Comparison of ENCODE assay signal across 7 mouse cellular contexts in genomic region chr10:128458719-128459408, GRCm38 (mm10). TPM values are rescaled to one million over a fixed set of nuclear protein-coding genes. Genes with fewer than 3 reads are reported as not detected.
DNase-seq lines count a peak whose midpoint lies in the region; ATAC-seq lines count a peak whose summit lies in the region.

Gene Smarcc2 (plus strand): TSS chr10:128459248.

- peak within 1 kb of the TSS; percentile 96 for H3K9ac ChIP-seq in embryonic facial prominence, embryonic 11.5 days (replicated peaks; ENCODE audit: low read length)
- H3K9ac ChIP-seq in midbrain, embryonic 12.5 days (replicated peaks), result peak within 1 kb of the TSS; percentile 100

- H3K27me3 ChIP-seq in embryonic facial prominence, embryonic 11.5 days (ENCODE audit: control insufficient read depth, insufficient read depth, low read length), result no peaks in the 10 kb centered on the region
- H3K27me3 ChIP-seq in limb, embryonic 10.5 days (ENCODE audit: low read depth, poor library complexity, severe bottlenecking), result peaks cover 5% of the 10 kb centered on the region; the same call in 1 of the 2 replicates
- H3K27me3 ChIP-seq in midbrain, embryonic 12.5 days, result peaks cover 7% of the 10 kb centered on the region

- no peaks in the 10 kb centered on the region for H3K9me3 ChIP-seq in embryonic facial prominence, embryonic 11.5 days (replicated peaks; ENCODE audit: control insufficient read depth, low read length)
- no peaks in the 10 kb centered on the region for H3K9me3 ChIP-seq in limb, embryonic 10.5 days (replicated peaks)
- no peaks in the 10 kb centered on the region for H3K9me3 ChIP-seq in midbrain, embryonic 12.5 days

- H3K27ac ChIP-seq in embryonic facial prominence, embryonic 11.5 days (replicated peaks; ENCODE audit: low read depth, low read length), result peak within 1 kb of the TSS; percentile 92
- H3K27ac ChIP-seq in limb, embryonic 10.5 days, result peak within 1 kb of the TSS; percentile 99
- H3K27ac ChIP-seq in midbrain, embryonic 12.5 days (replicated peaks), result peak within 1 kb of the TSS; percentile 96

- peak; percentile 95 for DNase-seq in adrenal gland, postnatal 14 days
- DNase-seq in embryonic facial prominence, embryonic 11.5 days (ENCODE audit: low spot score), result peak; percentile 82
- DNase-seq in heart, adult 11 months, result peak; percentile 99
- DNase-seq in kidney, adult 18-20 months, result peak; percentile 86
- DNase-seq in limb, embryonic 10.5 days (ENCODE audit: low spot score), result peak; percentile 88
- peak; percentile 65 for DNase-seq in skeletal muscle tissue, adult 2 months (ENCODE audit: low read depth, low spot score)

- WGBS in embryonic facial prominence, embryonic 11.5 days, result under 1% methylated on average over 64 of the region's 86 CpGs
- WGBS in limb, embryonic 10.5 days, result under 1% methylated on average over 86 of the region's 86 CpGs
- WGBS in midbrain, embryonic 12.5 days, result under 1% methylated on average over 54 of the region's 86 CpGs

- H3K4me3 ChIP-seq in embryonic facial prominence, embryonic 11.5 days (ENCODE audit: low read depth, low read length), result peak within 1 kb of the TSS; percentile 87
- H3K4me3 ChIP-seq in limb, embryonic 10.5 days, result peak within 1 kb of the TSS; percentile 95
- H3K4me3 ChIP-seq in midbrain, embryonic 12.5 days, result peak within 1 kb of the TSS; percentile 96

- H3K4me1 ChIP-seq in embryonic facial prominence, embryonic 11.5 days (ENCODE audit: control insufficient read depth, insufficient read depth, low read length), result peaks cover 3% of the 10 kb centered on the region; the same call in 1 of the 2 replicates
- peaks cover 14% of the 10 kb centered on the region for H3K4me1 ChIP-seq in limb, embryonic 10.5 days
- H3K4me1 ChIP-seq in midbrain, embryonic 12.5 days, result peaks cover 12% of the 10 kb centered on the region

- H3K4me2 ChIP-seq in embryonic facial prominence, embryonic 11.5 days (ENCODE audit: low read depth, low read length), result peak within 1 kb of the TSS; percentile 78
- peak within 1 kb of the TSS; percentile 85 for H3K4me2 ChIP-seq in midbrain, embryonic 12.5 days (replicated peaks)

- ATAC-seq in embryonic facial prominence, embryonic 11.5 days (replicated peaks; ENCODE audit: insufficient number of reproducible peaks, low FRiP score, low TSS enrichment, low read depth), result peak; percentile 63
- peak; percentile 82 for ATAC-seq in midbrain, embryonic 12.5 days (ENCODE audit: low FRiP score, low read depth)

- peaks cover 4% of the 10 kb centered on the region for H3K36me3 ChIP-seq in embryonic facial prominence, embryonic 11.5 days (replicated peaks; ENCODE audit: control insufficient read depth, insufficient read depth, low read depth, low read length)
- H3K36me3 ChIP-seq in limb, embryonic 10.5 days, result peaks cover 32% of the 10 kb centered on the region
- H3K36me3 ChIP-seq in midbrain, embryonic 12.5 days, result peaks cover 25% of the 10 kb centered on the region

RNA-seq across cellular contexts. Expression of gene Smarcc2, which starts in this region (rescaled TPM):
- 107 and 108 TPM in 2 replicates for total RNA-seq in adrenal gland, postnatal 14 days (2021)
- 103 and 109 TPM in 2 replicates for polyA plus RNA-seq in embryonic facial prominence, embryonic 11.5 days (2014; fragmentation: Nextera tagmentation; extraction: Ambion mirVana)
- 64.2 and 91.3 TPM in 2 replicates for polyA plus RNA-seq in limb, embryonic 10.5 days (2016; fragmentation: Nextera tagmentation; extraction: Ambion mirVana)
- 188 and 202 TPM in 2 replicates for polyA plus RNA-seq in midbrain, embryonic 12.5 days (2016; fragmentation: Nextera tagmentation; extraction: Ambion mirVana)

Comparison
In these comparisons a context has a peak if more than half of its experiments do, and no peak if none do; other contexts are left out.
1. Peak in every context shown above with its lines: DNase-seq, ATAC-seq, H3K4me3 ChIP-seq and H3K27ac ChIP-seq.